Mouse (Mus musculus): ENCODE data around the gene Arhgap18. TPM values are rescaled to one million over a fixed set of nuclear protein-coding genes. Genes with fewer than 3 reads are reported as not detected.

Arhgap18 gene
- total RNA-seq, 1 experiment from 2014 or later, result 95.5 TPM

DNA sequence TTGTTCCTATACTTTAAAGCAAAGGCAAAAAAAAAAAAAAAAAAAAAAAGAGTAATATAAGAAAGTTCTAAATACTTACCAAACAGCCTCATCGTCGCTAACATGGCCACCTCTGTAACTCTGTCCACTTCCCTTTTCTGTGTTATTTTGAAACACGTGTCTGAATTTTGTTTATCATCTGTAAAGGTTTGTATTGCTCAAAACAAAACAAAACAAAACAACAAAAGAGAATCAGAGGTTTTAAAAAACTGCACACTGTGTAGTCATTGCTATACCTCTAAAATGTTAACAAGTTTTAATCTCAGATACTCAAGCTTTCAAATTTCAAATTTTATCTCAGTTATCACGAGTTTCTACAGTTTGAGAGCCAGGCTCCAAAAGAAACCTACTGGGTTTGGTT lies 109.0 kb downstream of the Arhgap18 start:
- ATAC-seq (replicated peaks in 1 of 2; ENCODE audit: insufficient read depth in 1 of 2, low FRiP score in 2 of 2, low TSS enrichment in 1 of 2, low read depth in 1 of 2, poor library complexity in 2 of 2, severe bottlenecking in 2 of 2), result no peak

DNA sequence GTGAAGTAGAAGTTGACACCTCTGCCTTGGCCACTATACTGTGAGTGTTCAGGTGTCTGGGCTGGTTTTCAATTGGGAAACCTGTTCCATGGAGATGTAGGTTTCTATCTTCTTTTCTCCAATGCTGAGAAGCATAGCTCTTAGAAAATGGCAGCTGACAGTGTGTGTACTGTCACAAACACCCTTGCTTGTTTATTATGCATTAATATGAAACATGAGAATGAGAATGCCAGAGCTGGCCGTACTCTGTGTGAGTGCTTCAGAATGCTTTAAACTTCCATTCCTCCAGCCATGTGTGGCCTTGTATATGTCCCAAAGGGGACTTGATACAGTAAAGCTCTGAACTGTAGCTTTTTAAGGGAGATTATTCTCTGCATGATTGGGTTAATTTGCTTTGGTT lies 110.8 kb downstream of the Arhgap18 start:
- no peak for ATAC-seq (replicated peaks in 1 of 2; ENCODE audit: insufficient read depth in 1 of 2, low FRiP score in 2 of 2, low TSS enrichment in 1 of 2, low read depth in 1 of 2, poor library complexity in 2 of 2, severe bottlenecking in 2 of 2)

DNA sequence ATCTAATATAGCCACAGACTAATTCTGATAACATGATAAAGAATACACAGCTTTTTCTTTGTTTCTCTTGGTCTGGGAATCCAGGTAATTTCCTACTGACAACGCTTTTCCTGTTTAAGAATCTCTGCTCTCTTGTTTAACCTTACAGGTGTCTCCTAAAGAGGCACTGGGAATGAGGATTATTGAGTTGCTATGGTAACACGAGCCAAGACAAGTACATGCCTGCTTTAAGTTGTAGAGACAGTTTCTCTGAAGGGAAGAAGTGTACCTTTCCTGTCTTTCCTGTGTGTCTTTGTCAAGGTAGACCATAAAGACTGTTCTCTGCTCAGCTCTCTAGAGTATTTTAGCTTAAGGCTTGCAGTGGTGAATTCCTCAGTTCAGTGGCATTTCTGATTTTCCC lies 117.6 kb downstream of the Arhgap18 start:
- ATAC-seq (replicated peaks in 1 of 2; ENCODE audit: insufficient read depth in 1 of 2, low FRiP score in 2 of 2, low TSS enrichment in 1 of 2, low read depth in 1 of 2, poor library complexity in 2 of 2, severe bottlenecking in 2 of 2), result no peak

DNA sequence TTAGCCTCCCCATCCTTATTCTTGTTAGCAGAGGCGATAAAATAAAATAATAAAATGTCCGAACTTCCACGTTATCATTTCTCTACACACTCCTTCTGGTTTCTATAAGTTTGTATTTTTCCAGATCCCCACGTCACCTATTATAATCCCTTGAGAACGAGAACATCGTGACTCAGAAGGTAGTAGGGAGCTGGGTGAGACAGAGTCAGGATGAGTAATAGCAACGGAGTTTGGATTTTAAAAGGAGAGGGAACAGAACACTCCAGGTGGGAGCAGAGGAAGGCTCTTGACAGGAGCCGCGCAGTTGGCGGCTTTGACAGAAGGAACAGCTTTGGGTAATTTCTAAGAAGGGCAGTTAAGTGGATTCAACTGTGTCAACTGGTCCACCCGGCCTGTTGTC lies 124.1 kb downstream of the Arhgap18 start:
- ATAC-seq (replicated peaks in 1 of 2; ENCODE audit: insufficient read depth in 1 of 2, low FRiP score in 2 of 2, low TSS enrichment in 1 of 2, low read depth in 1 of 2, poor library complexity in 2 of 2, severe bottlenecking in 2 of 2), result no peak

DNA sequence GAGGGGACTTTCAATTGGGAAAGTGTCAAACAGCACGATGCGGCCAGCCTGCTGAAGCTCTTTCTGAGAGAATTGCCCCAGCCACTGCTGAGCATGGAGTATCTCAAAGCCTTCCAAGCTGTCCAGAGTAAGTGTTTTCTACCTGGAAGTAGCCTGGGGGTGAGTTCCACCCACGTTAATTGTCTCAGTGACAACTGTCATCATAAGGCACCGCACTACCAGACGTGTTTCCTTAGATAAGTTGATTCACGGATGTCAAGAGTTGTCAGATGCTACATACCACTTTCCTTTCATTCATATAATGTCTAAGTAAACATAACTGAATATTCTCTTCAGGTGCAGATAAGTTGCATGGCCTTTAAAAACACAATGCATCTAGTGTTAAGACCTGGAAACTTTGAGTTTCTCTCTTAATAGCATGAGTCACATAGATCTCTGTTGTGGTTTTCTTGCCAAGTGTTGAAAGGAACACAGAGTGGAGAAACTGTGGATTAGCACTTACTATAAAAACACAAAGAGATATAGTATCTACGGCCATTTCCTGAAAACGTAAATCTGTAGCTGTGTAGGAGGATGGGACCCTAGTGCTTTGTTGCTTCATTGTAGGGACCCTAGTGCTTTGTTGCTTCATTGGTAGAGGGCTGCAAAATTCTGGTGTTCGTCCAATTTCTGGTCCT lies 125.8 kb downstream of the Arhgap18 start:
- no peak for ATAC-seq (replicated peaks in 1 of 2; ENCODE audit: insufficient read depth in 1 of 2, low FRiP score in 2 of 2, low TSS enrichment in 1 of 2, low read depth in 1 of 2, poor library complexity in 2 of 2, severe bottlenecking in 2 of 2)

DNA sequence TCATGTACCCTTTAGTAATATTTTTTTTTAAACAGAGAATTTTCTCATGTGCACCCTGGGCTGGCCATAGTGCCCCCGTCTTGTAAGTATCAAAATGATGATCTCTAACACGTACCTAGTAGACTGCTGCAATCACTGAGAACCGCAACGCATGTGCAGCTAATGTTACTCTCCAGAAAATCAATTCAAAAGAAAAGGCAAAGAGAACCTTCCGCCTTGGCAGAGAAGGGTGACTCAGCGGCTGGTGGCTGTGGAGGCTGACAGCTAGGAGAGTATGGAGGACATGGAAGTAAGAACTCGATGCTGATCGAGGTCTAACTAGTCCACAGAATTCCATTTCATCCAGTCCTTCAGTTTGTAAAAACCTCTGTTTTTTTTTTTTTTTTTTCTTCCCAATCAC lies 131.7 kb downstream of the Arhgap18 start:
- ATAC-seq (replicated peaks in 1 of 2; ENCODE audit: insufficient read depth in 1 of 2, low FRiP score in 2 of 2, low TSS enrichment in 1 of 2, low read depth in 1 of 2, poor library complexity in 2 of 2, severe bottlenecking in 2 of 2), result no peak

DNA sequence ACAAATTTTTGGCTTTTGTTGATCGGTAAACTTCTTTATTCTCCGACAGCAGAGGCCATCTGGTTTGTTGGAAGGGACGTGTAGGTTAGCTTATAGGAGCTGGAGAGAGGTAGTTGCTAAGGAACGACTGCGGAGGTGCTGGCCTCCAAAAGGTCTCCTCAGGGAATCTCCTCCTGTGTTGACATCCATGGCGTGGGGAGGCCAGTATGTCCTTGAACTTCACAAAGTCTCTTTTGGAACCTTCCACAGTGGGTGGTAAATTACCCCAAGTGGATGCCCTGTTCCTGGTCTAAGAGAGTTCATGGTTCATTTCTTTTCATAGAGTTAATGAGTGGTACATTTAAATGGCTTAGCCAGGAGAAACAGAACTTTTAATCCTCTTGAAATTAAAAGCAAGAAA lies 136.0 kb downstream of the Arhgap18 start:
- no peak for ATAC-seq (replicated peaks in 1 of 2; ENCODE audit: insufficient read depth in 1 of 2, low FRiP score in 2 of 2, low TSS enrichment in 1 of 2, low read depth in 1 of 2, poor library complexity in 2 of 2, severe bottlenecking in 2 of 2)

DNA sequence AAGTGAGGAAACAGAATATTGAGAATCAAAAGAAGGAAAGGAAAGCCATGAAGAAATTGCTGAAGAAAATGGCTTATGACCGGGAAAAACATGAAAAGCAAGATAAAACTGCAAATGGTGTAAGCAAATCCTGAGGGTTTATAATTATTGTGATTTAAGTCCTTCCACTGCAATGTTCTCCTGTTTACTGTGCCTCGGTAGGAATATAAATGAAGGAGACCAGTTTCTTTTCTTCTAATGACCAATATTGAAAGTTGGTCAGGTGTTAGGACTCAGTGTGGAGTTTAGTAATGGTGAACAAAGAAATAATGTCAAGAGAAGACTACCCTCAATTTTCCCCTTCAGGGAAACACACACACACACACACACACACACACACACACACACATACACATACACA lies 136.5 kb downstream of the Arhgap18 start:
- ATAC-seq (replicated peaks in 1 of 2; ENCODE audit: insufficient read depth in 1 of 2, low FRiP score in 2 of 2, low TSS enrichment in 1 of 2, low read depth in 1 of 2, poor library complexity in 2 of 2, severe bottlenecking in 2 of 2), result no peak

DNA sequence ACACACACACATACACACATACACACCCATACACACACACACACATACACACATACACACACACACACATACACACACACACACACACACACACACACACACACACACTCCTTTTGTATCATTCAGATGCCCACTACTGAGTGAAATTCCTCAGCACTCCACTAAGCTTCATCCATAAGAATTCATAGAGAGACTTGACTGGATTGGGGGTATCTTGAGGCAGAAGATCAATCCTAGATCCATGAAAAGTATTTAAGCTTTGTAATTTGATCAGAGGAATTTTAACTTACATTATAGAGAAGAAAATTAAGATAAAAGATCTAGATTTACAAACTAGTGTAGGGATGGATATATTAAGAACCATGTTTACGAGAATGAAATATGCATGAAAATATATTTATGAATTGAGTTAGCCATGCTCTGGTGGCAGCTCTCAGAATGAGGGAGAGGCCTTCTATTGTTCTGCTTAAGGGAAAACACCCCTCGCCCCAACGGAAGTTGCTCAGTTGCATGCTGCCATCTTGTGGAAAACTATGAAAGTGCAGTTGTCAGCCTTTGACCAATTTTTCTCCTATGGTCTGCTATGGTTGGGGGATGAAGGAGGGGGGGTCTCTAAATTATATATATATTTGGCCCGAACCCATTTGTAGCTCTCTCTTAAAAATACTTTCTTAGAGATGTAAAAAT lies 137.2 kb downstream of the Arhgap18 start:
- ATAC-seq (replicated peaks in 1 of 2; ENCODE audit: insufficient read depth in 1 of 2, low FRiP score in 2 of 2, low TSS enrichment in 1 of 2, low read depth in 1 of 2, poor library complexity in 2 of 2, severe bottlenecking in 2 of 2), result peak; percentile 90

DNA sequence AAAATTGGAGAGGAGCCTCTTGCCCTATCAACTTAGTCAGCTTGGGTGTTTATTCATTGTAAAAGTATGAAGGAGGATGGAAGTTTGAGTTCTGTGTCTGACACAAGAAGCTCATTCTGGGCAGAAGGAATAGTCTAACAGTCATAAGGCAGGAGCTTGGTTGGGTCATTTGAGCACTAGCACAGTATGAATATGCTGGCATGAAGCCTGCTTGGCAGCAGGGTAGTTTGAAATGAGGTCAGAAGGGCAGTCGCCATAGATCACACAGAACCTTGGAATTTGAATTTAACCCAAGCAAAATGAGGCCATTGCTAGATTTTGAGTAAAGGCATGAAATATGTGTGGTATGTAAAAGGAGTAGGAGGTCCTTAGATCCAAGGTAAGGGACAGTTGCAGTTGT lies 139.9 kb downstream of the Arhgap18 start:
- no peak for ATAC-seq (replicated peaks in 1 of 2; ENCODE audit: insufficient read depth in 1 of 2, low FRiP score in 2 of 2, low TSS enrichment in 1 of 2, low read depth in 1 of 2, poor library complexity in 2 of 2, severe bottlenecking in 2 of 2)

DNA sequence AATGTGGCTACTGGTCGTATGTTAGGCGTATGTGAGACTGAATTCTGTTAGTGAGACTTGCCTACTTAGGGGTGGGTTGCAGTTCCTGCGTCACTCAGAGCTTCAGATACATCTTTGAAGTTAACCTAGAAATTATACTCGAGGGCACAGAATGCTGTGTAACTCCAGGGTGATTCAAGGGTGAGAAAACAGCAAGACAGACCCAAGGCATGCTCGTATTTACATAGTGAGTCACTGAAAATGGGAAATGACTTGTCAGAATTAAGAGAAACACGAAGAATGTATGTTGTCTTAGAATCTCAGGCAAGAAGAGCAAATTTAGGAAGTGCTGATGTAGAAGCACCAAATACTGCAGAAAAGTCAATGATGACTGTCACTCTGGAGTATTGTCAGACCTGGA lies 142.5 kb downstream of the Arhgap18 start:
- peak; percentile 49 to 53; a peak in 3 of 4 replicates for ATAC-seq (replicated peaks in 1 of 2; ENCODE audit: insufficient read depth in 1 of 2, low FRiP score in 2 of 2, low TSS enrichment in 1 of 2, low read depth in 1 of 2, poor library complexity in 2 of 2, severe bottlenecking in 2 of 2)

DNA sequence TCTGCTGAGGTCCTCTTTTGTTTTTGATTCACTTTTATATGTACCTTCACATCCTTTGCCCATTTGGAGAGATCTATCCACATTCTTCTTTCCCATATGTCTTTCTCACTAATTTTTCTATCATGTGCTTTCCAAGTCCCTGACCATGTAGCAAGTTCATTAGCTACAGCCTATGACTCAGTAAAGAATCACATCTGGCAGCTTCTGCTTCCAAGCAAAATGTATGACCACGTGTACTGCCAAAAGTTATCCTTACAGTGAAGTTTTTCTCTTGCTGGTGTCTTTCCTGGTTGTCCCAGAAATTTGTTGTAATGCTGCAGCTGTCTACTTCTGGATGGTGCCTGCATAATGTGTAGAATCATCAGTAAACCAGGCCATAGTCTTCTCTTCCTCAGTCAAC lies 147.2 kb downstream of the Arhgap18 start:
- no peak for ATAC-seq (replicated peaks in 1 of 2; ENCODE audit: insufficient read depth in 1 of 2, low FRiP score in 2 of 2, low TSS enrichment in 1 of 2, low read depth in 1 of 2, poor library complexity in 2 of 2, severe bottlenecking in 2 of 2)

DNA sequence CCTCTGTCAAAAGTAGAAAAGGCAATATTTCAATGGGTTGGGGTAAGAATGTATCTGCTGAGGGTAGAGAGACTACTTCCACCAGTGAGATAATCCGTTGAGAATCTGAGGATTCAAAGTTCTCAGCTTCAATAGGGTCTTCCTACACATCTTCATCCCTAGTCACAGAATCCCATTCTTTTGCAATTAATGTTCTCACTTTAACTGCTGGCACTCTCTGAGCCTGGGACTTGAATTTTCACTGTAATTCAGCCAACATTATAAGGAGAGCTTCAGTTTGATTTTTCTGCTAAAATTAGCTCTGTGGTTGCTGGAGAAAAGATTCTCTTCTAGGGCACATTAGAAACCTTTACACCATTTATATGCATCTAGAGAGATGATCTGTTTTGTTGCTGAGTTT lies 150.6 kb downstream of the Arhgap18 start:
- no peak for ATAC-seq (replicated peaks in 1 of 2; ENCODE audit: insufficient read depth in 1 of 2, low FRiP score in 2 of 2, low TSS enrichment in 1 of 2, low read depth in 1 of 2, poor library complexity in 2 of 2, severe bottlenecking in 2 of 2)

DNA sequence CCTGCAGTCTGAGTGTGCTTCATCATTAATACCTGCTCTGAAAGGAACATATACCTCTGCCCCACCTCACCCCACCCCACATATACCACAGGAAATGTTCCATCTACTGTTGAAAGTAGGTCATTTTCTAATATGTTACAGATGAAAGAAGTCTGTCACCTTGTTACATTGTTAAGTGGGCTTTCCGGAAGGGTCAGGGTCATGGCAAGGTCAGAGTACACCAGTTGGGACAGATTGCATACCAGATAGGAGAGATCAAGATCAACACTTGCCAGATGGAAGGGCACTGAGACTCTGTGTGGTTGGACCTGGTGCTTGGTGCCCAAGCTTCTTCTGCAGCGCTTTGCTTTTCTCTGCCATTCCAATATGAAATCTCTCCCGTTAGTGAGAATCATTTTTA lies 158.0 kb downstream of the Arhgap18 start:
- no peak for ATAC-seq (replicated peaks in 1 of 2; ENCODE audit: insufficient read depth in 1 of 2, low FRiP score in 2 of 2, low TSS enrichment in 1 of 2, low read depth in 1 of 2, poor library complexity in 2 of 2, severe bottlenecking in 2 of 2)

DNA sequence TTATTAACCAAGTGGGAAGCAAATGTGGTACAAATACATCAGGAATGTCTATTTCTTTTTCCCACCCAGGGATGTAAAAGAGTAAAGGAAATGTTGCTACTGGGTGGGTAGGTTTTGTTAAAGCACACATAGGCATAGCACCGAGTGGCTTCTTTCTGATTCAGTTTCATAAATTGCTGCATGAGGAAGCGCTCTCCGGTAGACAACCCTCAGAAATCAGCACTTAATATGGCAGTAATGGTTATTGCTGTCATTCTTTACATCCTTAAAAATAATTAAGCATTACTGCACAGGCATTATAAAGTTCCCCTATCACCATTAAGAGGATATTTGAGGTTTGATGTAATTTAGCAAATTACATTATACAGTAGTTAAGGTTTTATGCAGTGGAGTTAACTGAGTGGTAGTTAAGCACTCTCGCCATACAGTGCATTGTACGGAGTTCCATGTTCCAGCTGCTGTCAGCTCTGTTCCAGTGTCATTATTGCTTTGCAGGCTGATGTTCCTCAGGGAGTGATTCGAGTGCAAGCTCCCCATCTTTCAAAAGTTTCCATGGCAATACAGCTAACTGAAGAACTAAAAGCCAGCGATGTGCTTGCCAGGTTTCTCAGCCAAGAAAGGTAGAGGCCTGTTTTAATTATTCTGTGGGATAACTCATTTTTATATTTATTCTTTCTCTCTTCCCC lies 159.0 kb downstream of the Arhgap18 start:
- no peak for ATAC-seq (replicated peaks in 1 of 2; ENCODE audit: insufficient read depth in 1 of 2, low FRiP score in 2 of 2, low TSS enrichment in 1 of 2, low read depth in 1 of 2, poor library complexity in 2 of 2, severe bottlenecking in 2 of 2)

DNA sequence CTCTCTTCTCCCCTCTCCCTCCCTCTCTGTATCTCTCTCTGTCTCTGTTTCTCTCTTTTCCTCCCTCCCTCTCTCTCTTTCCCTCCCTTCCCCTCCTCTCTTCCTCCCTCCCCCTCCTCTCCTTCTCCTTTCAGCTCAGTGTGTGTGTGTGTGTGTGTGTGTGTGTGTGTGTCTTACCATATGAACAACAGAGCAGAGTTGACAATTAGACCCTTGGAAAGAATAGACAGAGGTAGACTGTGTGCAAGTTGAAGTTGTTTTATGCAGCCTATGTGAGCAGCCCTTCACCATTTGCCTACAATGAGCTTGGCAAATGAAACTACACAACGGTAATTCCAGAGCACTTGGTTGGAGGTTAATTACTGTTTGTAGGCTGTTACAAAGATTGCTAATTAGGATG lies 159.6 kb downstream of the Arhgap18 start:
- ATAC-seq (replicated peaks in 1 of 2; ENCODE audit: insufficient read depth in 1 of 2, low FRiP score in 2 of 2, low TSS enrichment in 1 of 2, low read depth in 1 of 2, poor library complexity in 2 of 2, severe bottlenecking in 2 of 2), result no peak

DNA sequence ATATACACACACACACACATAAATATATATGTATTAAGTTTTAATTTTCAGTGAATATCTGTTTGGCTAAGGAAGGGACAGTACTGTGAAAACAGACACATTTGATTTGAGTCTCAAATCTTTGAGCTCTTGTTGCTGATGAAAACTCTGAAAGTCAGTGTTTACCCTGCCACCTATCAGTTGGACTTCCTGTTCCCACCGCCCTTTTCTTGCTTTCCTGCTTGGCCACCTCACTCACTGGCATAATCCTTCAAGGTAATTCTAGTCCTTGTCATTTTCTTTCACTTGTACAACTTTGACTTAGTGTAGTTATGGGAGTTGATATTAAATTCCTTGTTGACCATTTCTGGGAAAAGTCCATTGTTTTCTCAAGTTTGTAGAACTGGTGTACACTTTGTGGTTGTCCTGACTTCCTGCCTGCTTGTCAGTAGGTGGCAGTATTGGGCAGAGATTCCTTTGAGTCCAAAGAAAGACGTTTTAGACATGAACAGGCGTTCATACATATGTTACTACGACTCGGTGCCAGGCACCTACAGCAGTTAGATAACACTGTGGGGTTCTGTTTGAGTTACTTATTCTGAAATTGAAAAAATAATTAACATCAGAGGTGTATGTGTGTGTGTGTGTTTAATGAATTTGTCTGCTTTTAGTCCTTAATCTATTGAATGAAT lies 166.2 kb downstream of the Arhgap18 start:
- ATAC-seq (replicated peaks in 1 of 2; ENCODE audit: insufficient read depth in 1 of 2, low FRiP score in 2 of 2, low TSS enrichment in 1 of 2, low read depth in 1 of 2, poor library complexity in 2 of 2, severe bottlenecking in 2 of 2), result peak; percentile 53 to 62; a peak in 2 of 4 replicates

DNA sequence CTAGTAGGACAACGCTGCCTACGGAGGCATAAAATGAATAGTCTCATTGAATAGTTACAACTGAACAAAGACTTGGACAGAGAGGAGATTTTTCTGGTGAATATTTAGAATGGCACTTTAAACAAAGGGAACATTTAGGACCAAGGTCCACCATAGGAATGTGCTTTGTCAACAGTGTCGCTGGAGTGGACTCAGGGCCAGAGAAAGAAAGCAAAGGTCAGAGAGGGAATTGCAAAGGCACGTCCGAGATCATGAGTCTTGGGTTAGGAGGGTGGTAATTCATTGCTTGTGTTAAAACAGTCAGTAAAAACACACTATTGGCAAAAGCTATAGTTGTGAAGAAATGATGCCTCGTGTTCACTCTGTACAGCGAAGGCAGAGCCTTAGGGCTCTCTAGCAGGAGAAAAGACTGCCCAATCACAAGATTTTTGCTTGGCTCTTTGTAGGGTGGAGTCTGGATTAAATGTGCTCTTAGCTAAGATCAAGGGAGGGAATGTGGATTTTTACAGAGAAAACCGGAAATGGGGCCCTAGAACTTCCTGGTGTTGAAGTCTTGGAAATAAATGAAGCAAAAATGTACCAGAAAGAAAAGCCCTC lies 167.3 kb downstream of the Arhgap18 start:
- no peak for ATAC-seq (replicated peaks in 1 of 2; ENCODE audit: insufficient read depth in 1 of 2, low FRiP score in 2 of 2, low TSS enrichment in 1 of 2, low read depth in 1 of 2, poor library complexity in 2 of 2, severe bottlenecking in 2 of 2)
